Mouse (Mus musculus) hindbrain, embryonic 15.5 days (tissue): Measurements from ENCODE around the gene Cacna1d. TPM values are rescaled to one million over a fixed set of nuclear protein-coding genes. Genes with fewer than 3 reads are reported as not detected.

Experiments
- ATAC-seq: fragments of 200-750 bp; cut with Nextera tagmentation; 2 replicates; pipeline ENCODE4 v1.8.0; 2017; ENCODE audit warnings: low read depth, moderate number of reproducible peaks, moderate TSS enrichment; ENCODE audit not compliant: low FRiP score
- H3K27ac ChIP-seq: fragments of 300-500 bp; sonication (generic); replicated peaks from 2 replicates; pipeline ENCODE4 v1.5.1; 2015; ENCODE audit warnings: mild to moderate bottlenecking, inconsistent platforms
- H3K27me3 ChIP-seq: fragments of 300-500 bp; sonication (generic); 2 replicates; pipeline ENCODE4 v1.6.1; 2015; ENCODE audit warnings: control low read depth, inconsistent platforms
- H3K36me3 ChIP-seq: fragments of 300-500 bp; sonication (generic); 2 replicates; pipeline ENCODE4 v1.6.1; 2015; ENCODE audit warnings: control low read depth, inconsistent platforms
- H3K4me1 ChIP-seq: fragments of 300-500 bp; sonication (generic); replicated peaks from 2 replicates; pipeline ENCODE4 v1.6.1; 2015; ENCODE audit warnings: control low read depth, inconsistent platforms
- H3K4me2 ChIP-seq: fragments of 300-500 bp; sonication (generic); 2 replicates; pipeline ENCODE4 v1.6.1; 2015; ENCODE audit warnings: moderate library complexity, mild to moderate bottlenecking, inconsistent platforms
- H3K4me3 ChIP-seq: fragments of 300-500 bp; sonication (generic); 2 replicates; pipeline ENCODE4 v1.5.1; 2015; ENCODE audit warnings: mild to moderate bottlenecking, inconsistent platforms
- H3K9ac ChIP-seq: fragments of 300-500 bp; sonication (generic); 2 replicates; pipeline ENCODE4 v1.6.1; 2015; ENCODE audit warnings: inconsistent platforms
- H3K9me3 ChIP-seq: fragments of 300-500 bp; sonication (generic); 2 replicates; pipeline ENCODE4 v1.6.1; 2016; ENCODE audit warnings: control low read depth, inconsistent platforms
- WGBS: fragments of 180-500 bp; shearing (Covaris S2); methylation state at CpG from one replicate; pipeline ENCODE4 v1.1.7; 2015; 5-methylcytosine and 5-hydroxymethylcytosine counted together
- polyA plus RNA-seq: library from polyadenylated mRNA; unstranded; fragments of >200 nt; fragmentation: Nextera tagmentation; extraction: Ambion mirVana; gene quantifications from 2 replicates; pipeline ENCODE4 v1.2.1, GENCODE M21; 2015

The Cacna1d gene
- polyA plus RNA-seq, 1 experiment from 2014 or later, result 10.7 TPM

DNA sequence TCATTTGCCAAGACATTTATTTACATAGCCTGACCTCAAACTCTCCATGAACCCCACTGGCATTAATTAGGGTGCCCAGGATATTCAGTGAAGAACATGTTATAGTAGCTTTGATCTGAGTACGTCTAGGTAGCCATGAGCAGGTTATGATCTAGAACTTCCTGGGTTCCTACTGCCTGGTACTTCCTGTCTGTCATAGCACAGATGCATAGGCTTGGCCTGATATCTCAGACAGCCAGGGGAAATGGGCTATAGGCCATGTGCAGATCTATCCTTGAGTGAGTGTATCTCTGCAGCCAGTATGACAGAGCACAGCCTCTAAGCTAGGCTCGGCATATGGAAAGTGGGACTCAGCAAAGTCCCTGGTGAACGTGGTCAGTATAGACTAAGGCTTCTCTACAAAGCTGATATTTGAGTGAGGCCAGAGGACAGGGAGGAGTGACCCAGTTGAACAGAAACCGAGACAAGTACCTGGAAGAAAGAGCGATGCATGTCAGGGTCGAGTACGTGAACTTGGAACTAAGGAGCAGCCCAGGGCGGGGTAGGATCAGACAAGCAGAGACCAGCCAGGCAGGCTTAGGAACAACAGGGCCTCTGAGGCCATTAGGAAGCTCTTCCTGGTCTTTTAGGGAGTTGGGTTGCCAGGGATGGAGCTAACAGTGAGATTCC, 473.3 kb downstream of the Cacna1d start:
- Histone ChIP-seq H3K9ac (no peak overlapping the region), H3K27ac (no peak overlapping the region), H3K4me1 (no peaks in the 10 kb centered on the region), H3K9me3 (no peaks in the 10 kb centered on the region), H3K4me2 (no peak overlapping the region), H3K36me3 (no peaks in the 10 kb centered on the region), H3K4me3 (no peak overlapping the region), H3K27me3 (no peaks in the 10 kb centered on the region)
- WGBS, result 91% methylated on average over 8 of the region's 8 CpGs
- no peak for ATAC-seq

DNA sequence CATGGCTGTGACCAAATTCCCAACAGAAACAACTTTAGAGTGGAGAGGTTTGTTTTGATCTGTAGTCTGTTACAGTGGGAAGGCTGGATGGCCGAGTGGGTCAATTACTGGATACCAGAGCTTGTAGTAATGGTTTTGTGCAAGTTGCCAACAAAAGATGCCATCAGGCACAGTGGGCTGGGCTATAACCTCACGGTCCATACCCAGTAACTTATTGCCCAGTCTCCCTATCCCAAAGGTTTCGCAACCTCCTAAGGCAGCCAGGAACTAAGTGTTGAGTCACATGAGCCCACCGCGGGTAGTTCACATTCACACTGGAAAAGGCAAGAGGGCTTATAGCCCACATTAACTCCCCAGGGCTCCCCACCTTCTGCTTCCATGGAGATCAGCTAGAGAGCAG, 474.6 kb downstream of the Cacna1d start:
- Histone ChIP-seq H3K9me3 (no peaks in the 10 kb centered on the region), H3K27me3 (no peaks in the 10 kb centered on the region), H3K4me2 (no peak overlapping the region), H3K27ac (no peak overlapping the region), H3K36me3 (no peaks in the 10 kb centered on the region), H3K4me3 (no peak overlapping the region), H3K4me1 (no peaks in the 10 kb centered on the region), H3K9ac (no peak overlapping the region)
- ATAC-seq, result no peak
- WGBS, result 89% methylated on average over 5 of the region's 5 CpGs

DNA sequence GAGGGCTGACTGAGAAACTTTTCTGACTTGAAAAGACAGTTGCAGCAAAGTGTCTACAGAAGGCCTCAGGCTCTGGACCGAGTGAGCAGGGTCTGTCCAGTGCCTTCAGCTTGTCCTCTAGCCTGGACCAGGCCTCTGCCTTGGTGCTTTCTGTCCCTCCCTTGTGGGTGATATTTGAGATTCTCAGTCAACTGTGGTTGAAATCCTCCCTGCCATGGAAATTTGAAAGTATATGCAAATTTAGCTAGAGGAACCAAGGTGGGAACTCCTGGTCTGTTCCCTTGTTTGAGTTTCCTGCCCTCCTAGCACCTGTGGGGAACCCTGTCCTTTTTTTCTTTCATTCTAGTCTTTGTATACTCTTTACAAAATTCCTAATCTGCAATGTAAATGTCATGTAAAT, 476.2 kb downstream of the Cacna1d start:
- H3K9me3 ChIP-seq, result no peaks in the 10 kb centered on the region
- no peak overlapping the region for H3K4me3 ChIP-seq
- no peaks in the 10 kb centered on the region for H3K36me3 ChIP-seq
- no peaks in the 10 kb centered on the region for H3K27me3 ChIP-seq
- H3K4me1 ChIP-seq, result no peaks in the 10 kb centered on the region
- no peak overlapping the region for H3K9ac ChIP-seq
- ATAC-seq, result no peak
- H3K27ac ChIP-seq, result no peak overlapping the region
- WGBS, result 83% methylated on average over 1 of the region's 1 CpGs
- no peak overlapping the region for H3K4me2 ChIP-seq

DNA sequence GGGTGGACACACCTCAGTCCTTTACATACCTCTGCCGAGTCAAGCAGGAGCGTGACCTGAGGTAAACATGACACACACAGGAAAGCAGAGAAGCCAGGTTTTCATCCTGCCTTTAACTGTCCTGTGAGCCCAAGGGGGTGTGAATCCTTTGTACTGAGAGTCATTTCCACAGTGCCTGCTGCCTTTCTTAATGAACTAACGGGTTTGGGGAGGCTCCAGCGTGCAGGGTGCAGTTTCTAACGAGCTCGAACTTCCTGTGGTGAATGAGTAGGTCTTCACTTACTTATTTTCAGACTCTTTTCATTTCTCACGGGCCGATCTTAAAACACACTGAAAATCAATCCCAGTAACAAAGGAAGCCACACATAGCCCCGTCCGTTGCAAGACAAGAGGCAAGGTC, 476.8 kb downstream of the Cacna1d start:
- H3K4me1 ChIP-seq, result no peaks in the 10 kb centered on the region
- no peak overlapping the region for H3K9ac ChIP-seq
- H3K27me3 ChIP-seq, result no peaks in the 10 kb centered on the region
- no peak for ATAC-seq
- 79% methylated on average over 10 of the region's 10 CpGs for WGBS
- H3K4me2 ChIP-seq, result no peak overlapping the region
- H3K27ac ChIP-seq, result no peak overlapping the region
- H3K4me3 ChIP-seq, result no peak overlapping the region
- no peaks in the 10 kb centered on the region for H3K9me3 ChIP-seq
- no peaks in the 10 kb centered on the region for H3K36me3 ChIP-seq

DNA sequence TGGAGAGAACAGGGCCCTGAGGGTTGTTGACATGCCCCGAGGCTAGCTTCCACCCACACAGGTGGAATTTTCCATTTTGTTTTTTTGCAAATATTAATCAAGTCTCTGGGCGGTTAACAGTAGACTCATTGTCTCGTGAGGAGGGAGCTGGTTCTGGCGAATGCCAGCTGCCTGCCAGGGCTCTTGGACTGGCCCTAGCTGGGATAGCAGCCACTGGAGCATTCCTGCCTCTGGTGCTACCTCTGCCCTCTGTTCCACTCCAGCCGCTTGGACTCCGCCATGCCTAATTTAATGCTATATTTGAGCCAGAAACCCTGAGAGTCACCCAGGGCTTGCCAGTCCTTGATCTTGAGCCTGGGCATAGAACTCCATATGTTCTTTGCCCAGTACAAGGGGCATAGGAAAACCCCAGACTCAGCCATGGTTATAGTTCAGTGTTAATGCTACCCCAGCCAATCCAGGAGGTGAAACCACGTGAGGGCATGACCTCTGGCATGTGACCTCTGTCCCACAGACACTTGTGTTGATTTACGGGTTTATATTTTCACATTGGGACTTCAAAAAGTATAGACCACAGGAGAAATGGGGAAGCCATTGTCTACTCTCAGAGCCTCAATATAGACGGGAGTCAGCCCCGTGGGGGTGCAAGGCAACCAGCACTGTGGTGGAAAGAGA, 479.2 kb downstream of the Cacna1d start:
- ATAC-seq, result peak; percentile 44; the same call in 1 of the 2 replicates
- no peaks in the 10 kb centered on the region for H3K36me3 ChIP-seq
- H3K9me3 ChIP-seq, result no peaks in the 10 kb centered on the region
- no peak overlapping the region for H3K4me2 ChIP-seq
- H3K4me1 ChIP-seq, result peaks cover 10% of the 10 kb centered on the region
- H3K27me3 ChIP-seq, result peaks cover 6% of the 10 kb centered on the region; the same call in 1 of the 2 replicates
- no peak overlapping the region for H3K27ac ChIP-seq
- no peak overlapping the region for H3K9ac ChIP-seq
- whole genome bisulfite sequencing, result 69% methylated on average over 10 of the region's 10 CpGs
- no peak overlapping the region for H3K4me3 ChIP-seq

DNA sequence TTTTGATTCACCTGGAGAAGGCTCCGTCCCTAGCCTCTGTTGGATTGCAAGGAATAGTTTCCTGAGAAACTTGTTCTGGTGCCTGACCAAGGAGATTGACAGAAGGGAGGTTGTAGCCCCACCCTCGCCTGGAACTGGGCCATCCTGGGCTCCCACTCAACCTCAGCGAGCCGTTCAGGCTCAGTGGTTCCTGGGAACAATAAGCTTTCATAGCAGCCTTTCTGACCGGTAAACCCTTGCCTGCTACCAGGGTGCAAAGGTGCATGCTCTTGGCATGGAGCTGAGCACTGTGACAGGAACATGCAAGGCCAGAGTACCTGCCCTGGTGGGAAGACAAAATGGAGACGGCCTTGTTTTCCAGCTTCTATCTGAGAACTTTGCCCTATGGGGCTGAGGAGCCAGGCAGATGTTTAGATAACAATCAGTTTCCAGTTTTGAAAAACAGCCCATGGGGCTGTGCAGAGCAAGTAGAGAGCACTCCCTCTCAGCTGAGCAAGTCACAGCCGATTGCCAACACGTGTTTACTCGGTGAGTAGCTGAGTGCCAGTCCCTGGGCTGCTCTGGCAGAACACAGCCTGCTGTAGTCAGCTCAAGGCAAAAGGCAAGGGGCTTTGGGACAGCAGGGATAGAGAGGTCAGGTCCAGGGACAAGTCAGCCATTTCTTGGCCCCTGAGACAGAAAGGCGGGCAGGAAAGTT, 481.2 kb downstream of the Cacna1d start:
- no peak overlapping the region for H3K4me3 ChIP-seq
- 61% methylated on average over 10 of the region's 10 CpGs for WGBS
- peaks cover 6% of the 10 kb centered on the region; the same call in 1 of the 2 replicates for H3K27me3 ChIP-seq
- no peaks in the 10 kb centered on the region for H3K9me3 ChIP-seq
- peak; percentile 36; the same call in 1 of the 2 replicates for ATAC-seq
- no peak overlapping the region for H3K27ac ChIP-seq
- no peak overlapping the region for H3K9ac ChIP-seq
- H3K36me3 ChIP-seq, result no peaks in the 10 kb centered on the region
- no peak overlapping the region for H3K4me2 ChIP-seq
- peaks cover 10% of the 10 kb centered on the region for H3K4me1 ChIP-seq

DNA sequence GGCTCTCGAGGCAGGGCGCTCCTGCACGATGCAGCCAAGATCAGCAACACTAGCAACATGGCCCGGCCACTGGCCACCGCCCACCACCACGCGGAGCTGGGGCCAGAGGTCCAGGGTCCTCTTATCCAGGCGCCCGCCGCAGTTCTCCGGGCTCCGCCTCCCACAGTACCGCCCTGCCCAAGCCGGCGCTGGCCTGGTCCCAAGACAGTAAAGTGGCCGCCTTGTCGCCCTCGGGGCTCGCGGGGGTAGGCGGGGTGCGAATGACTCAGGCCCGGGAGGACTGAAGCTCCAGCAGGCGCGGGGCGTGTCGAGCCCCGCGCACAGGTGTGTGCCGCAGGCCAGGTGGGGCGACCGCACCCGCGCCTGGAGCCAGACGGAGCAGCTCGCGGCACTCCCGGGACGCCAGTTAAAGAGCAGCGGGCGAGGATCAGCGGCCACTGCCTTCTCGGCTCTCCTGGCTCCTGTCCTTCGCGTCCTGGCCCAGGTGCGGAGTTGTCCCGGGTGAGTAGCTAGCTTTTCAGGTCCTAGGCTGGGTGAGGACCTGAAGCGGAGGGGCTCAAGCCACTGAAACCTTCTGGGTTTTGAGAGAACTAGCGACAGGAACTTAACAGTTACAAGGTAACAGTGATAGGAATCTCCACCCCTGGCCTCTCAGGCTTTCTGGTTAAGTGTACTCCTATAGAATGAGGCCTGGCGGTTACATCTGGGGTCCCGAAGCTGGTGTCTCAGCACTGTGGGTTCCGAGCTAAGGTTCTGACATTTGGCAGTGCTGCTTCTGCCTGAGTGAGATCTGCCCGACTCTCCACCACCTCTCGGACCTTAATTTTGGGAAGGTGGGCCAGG, 482.3 kb downstream of the Cacna1d start, which contains the start of the genes Il17rb and Chdh:
Gene Il17rb (minus strand): TSS at position 164 of the 843 bp plus-strand sequence.
Gene Chdh (plus strand): TSS at position 291 of the 843 bp plus-strand sequence.
- Histone ChIP-seq H3K27me3 (peaks cover 6% of the 10 kb centered on the region; the same call in 1 of the 2 replicates), H3K27ac (no peak within 1 kb of the TSS), H3K4me2 (peak within 1 kb of the TSS; percentile 93), H3K9me3 (no peaks in the 10 kb centered on the region), H3K4me1 (peaks cover 10% of the 10 kb centered on the region), H3K36me3 (no peaks in the 10 kb centered on the region), H3K9ac (peak within 1 kb of the TSS; percentile 32), H3K4me3 (peak within 1 kb of the TSS; percentile 45)
- WGBS, result 10% methylated on average over 54 of the region's 54 CpGs
- ATAC-seq, result peak; percentile 80

DNA sequence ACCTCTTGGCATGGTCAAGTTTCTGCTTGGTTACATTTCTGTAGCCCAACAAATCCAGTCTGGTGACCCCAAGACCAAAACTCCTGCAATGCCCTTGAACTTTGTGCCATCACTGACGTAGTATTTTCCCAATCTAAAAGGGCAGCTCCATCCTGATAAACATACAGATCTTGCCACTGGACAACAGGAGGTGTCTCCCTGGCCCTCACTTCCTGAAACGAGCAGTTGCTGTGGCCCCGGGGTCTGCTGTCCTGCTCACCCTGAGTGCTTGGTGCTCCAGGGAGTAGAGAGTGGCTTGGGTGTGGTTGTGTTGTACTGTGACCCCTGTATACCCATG, 491.8 kb downstream of the Cacna1d start:
- H3K27me3 ChIP-seq, result no peaks in the 10 kb centered on the region
- ATAC-seq, result no peak
- no peak overlapping the region for H3K4me2 ChIP-seq
- no peak overlapping the region for H3K9ac ChIP-seq
- H3K4me1 ChIP-seq, result no peaks in the 10 kb centered on the region
- H3K4me3 ChIP-seq, result no peak overlapping the region
- WGBS, result 91% methylated on average over 3 of the region's 3 CpGs
- no peaks in the 10 kb centered on the region for H3K9me3 ChIP-seq
- H3K36me3 ChIP-seq, result peaks cover 23% of the 10 kb centered on the region
- no peak overlapping the region for H3K27ac ChIP-seq

DNA sequence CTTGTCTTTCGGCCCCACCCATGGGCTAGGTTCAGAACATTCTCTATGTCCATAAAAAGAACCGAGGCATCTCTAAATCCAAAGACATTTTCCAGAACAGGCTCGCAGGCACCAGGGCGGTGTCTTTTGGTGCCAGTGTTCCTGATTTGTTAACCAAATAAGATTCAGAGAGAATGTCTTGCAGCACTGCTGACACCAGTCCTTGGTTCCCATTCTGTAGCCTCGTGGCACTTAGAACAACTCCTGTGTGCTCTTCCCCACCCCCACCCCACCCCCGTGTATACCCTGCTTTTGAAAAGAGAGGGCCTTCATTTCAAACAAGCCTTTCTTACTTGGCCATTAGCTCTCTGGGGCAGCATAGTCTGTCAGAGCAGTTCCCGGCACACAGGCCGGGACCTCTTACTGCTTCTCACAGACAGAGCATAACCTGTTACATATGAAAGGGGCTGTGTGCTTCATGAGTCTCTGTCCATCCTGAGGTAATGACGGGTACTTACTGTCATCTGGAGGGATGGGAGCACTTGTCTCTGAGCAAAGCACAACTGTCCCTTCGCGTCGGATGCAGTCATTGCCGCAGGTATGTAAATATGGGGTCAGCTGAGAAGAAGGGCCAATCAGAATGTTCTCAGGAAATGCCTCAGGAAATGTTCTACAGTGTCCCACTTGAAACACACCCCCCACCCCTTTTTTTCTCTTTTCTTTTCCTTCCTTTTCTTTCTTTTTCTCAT, 492.3 kb downstream of the Cacna1d start:
- no peak overlapping the region for H3K4me2 ChIP-seq
- 0 out of 2 replicates have a peak, but pooled peaks have one; percentile 5 for ATAC-seq
- 74% methylated on average over 13 of the region's 13 CpGs for WGBS
- no peaks in the 10 kb centered on the region for H3K27me3 ChIP-seq
- no peak overlapping the region for H3K9ac ChIP-seq
- H3K9me3 ChIP-seq, result no peaks in the 10 kb centered on the region
- H3K27ac ChIP-seq, result no peak overlapping the region
- H3K4me1 ChIP-seq, result no peaks in the 10 kb centered on the region
- peaks cover 29% of the 10 kb centered on the region for H3K36me3 ChIP-seq
- no peak overlapping the region for H3K4me3 ChIP-seq

DNA sequence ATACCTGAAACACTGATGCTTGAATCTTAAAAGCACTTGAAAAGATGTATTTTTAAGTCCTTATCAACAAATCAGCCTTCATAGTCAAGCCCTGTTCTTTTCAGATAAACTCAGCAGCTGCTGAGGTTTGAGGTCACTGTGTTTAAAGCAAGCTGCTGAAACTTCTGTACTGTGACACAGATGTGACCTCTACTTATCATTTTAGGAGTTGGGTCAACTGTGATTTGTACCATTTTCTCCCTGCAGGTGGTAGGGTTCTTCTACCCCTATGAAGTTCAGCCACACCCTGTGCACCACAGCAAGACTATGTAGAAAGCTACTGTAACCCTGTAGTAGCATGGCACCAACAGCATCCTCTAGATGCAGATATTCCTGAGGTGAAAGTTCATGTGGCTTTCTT, 493.9 kb downstream of the Cacna1d start:
- H3K9ac ChIP-seq, result no peak overlapping the region
- H3K4me1 ChIP-seq, result no peaks in the 10 kb centered on the region
- no peak overlapping the region for H3K4me3 ChIP-seq
- no peaks in the 10 kb centered on the region for H3K9me3 ChIP-seq
- H3K36me3 ChIP-seq, result peaks cover 44% of the 10 kb centered on the region
- H3K4me2 ChIP-seq, result no peak overlapping the region
- H3K27ac ChIP-seq, result no peak overlapping the region
- ATAC-seq, result no peak
- H3K27me3 ChIP-seq, result no peaks in the 10 kb centered on the region

DNA sequence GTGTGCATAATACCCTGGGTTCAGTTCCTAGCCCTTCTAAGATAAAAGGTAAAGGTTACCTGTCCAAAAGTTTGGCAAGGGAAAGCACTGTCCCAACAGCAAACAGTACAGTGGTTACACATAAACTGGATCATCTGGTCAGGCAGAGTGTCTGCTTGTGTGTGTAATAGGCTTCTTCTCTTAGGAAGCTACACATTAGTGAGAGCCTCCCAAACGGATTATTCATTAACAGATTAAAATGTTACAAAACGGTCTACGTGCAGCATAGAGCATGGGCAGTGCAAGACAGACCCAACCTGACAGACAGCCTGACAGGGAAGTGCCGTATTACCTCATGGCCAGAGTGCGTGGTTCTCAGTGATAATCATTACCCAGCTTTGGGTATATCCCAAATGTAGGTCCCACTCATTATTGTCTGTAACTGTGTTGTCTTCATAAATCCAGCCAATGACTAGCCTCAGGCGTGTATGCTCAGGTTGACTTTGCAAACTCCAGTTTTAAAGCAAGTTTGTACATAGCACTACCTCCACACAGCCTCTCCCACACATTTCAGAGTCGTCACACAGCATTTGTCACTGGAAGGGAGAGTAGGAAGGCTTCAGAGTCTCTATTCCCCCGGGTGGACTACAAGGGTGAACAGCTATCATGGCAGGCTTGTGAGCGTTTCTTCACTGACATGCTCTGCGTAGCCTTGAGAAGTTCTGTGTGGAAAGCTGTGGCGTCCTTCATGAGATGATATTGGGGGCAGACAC, 495.1 kb downstream of the Cacna1d start:
- Histone ChIP-seq H3K4me2 (no peak overlapping the region), H3K9me3 (no peaks in the 10 kb centered on the region), H3K27me3 (no peaks in the 10 kb centered on the region), H3K9ac (no peak overlapping the region), H3K4me1 (no peaks in the 10 kb centered on the region), H3K36me3 (peaks cover 56% of the 10 kb centered on the region), H3K4me3 (no peak overlapping the region), H3K27ac (no peak overlapping the region)
- 93% methylated on average over 11 of the region's 11 CpGs for WGBS
- no peak for ATAC-seq
